Mouse (Mus musculus): Measurements from ENCODE around the gene Cacna1c. TPM values are rescaled to one million over a fixed set of nuclear protein-coding genes. Genes with fewer than 3 reads are reported as not detected.
A peak's percentile ranks its signal among the peaks of the same experiment; 100 is the strongest.

The Cacna1c gene
- total RNA-seq, 2 experiments from 2014 or later: 0.23 to 0.84 TPM

DNA sequence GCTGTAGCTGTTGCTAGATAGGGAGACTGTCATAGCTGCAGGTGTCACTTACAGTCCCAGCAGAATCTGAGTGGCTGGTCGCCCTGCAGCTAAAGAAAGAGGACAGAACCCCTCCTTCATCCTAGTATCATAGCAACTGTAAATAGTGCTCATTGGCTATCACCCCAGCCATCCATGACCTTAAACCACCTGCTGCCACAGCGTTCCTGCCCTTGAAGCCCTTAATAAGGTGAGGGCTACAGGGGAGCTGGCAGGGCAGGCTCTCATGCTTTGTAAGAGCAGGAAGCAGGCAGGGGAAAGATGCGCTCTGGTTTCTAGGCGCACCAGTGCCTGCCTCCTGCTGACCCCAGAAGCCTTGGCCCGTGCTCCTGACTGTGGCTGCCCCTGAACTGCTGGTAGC is 299.1 kb downstream of the Cacna1c start:
- no peak for ATAC-seq (replicated peaks; ENCODE audit: low FRiP score, poor library complexity, severe bottlenecking)

DNA sequence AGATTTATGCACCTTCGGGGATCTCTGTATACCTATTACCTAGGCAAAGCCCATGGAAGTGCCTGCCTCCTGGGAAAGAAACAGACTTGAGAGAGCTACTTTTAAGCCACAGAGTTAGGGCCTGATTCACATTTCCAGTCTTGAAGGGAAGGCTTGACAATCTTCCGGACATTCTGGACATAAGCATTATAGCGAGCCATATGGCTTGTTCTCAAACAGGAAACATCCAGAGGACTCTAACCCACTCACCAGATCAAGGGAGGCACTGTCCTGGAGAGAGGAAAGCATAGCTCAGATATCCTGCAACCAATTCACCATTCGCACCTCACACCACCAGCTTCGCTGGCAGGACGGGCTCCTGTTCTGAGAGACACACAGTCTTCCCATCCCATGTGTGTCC is 302.2 kb downstream of the Cacna1c start:
- ATAC-seq (replicated peaks; ENCODE audit: low FRiP score, poor library complexity, severe bottlenecking): no peak

DNA sequence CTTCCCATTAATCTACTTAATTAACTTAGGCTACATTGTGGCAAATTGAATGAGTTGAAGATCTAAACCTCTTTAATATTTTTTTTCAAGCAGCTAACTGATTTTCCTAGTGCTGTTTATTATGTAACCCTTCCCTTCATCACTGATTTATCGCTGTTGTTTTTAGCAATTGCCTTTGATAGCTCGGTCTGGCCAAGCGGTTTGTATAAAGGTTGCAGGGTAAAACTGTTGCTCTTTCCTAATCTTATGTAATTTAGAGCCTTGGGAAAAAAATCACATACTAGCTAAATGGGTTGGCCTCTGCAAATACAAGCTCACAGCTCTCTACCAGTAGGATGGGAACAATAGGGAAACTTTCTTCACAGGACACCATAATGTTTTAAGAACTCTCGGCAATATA is 306.8 kb downstream of the Cacna1c start:
- ATAC-seq (replicated peaks; ENCODE audit: low FRiP score, poor library complexity, severe bottlenecking): no peak

DNA sequence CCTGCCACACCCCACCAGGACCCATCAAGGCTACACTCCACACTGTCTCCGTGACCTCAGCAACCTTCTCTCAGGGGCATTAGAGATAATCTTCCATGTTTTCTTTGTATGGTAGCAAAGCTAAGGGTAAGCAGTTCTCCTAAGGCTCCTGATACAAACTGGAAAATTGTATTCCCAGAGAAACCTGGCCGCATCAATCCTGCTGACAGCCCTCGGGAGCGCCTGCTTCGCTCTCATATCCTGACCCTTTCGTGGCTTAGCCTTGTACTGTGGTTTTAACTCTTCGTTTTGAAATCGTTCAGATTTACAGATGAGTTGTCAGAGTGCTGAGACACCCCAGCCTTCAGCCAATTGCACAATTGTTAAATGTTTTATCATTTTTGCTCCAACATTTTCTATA is 309.2 kb downstream of the Cacna1c start:
- ATAC-seq (replicated peaks; ENCODE audit: low FRiP score, poor library complexity, severe bottlenecking): no peak

DNA sequence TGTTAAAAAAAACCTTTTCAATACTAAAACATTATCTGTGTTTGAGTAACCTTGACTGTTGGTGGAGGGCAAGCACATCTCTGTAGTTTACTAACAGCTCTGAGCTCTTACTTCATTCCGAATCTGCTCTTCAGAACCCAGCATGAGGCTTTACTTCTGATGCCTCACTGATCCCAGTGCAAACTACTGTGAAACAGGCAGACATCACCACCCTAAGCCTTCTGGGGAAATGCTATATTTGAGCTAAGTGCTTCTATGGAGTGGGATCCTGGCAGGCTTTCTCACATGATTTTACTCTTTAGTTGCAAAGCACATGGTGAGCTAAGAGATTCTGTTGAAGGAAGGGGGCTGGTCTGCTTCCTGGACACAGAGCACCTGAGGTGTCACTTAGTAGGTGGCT is 311.3 kb downstream of the Cacna1c start:
- ATAC-seq (replicated peaks; ENCODE audit: low FRiP score, poor library complexity, severe bottlenecking): no peak

DNA sequence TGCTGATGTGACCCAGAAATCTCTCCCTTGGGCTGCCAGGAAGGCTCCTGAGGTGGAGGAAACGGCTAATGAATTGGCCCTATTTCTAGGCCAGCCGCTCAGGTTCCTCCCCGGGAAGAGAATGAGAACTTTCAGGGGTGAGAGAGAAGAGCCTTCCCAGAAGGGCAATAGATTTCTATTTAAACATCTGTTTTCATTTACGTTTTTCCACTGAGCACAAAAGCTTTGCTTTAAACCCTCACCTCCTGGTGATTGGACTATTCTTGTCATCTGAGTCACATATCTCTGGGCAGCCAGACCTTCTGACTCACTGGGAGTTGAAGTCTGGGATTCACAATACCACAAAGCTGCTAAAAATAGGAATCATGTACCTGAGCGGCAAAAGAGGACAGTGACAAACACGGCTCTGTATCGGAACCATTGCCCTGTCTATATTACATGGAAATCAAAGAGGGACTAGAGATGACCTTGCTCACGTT is 312.1 kb downstream of the Cacna1c start:
- no peak for ATAC-seq (replicated peaks; ENCODE audit: low FRiP score, poor library complexity, severe bottlenecking)

DNA sequence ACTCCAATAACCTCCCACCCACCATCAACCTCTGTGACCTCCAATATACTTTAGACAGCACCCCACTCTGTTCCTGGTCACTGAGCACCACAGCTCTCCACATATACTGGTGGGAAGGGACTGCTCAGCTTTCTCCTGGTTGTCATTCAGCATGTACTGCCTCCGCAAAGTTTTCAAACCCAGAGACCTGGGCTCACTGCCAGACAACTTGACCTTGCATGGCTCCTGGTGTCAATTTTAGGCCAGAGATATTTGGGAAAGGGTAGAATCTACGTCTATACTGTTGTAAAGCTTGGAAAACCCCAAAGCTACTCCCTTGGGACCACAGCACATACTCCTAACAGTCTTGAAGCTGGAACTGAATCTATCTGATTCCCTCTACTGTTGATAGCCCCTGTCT is 320.0 kb downstream of the Cacna1c start:
- ATAC-seq (replicated peaks; ENCODE audit: low FRiP score, poor library complexity, severe bottlenecking): no peak

DNA sequence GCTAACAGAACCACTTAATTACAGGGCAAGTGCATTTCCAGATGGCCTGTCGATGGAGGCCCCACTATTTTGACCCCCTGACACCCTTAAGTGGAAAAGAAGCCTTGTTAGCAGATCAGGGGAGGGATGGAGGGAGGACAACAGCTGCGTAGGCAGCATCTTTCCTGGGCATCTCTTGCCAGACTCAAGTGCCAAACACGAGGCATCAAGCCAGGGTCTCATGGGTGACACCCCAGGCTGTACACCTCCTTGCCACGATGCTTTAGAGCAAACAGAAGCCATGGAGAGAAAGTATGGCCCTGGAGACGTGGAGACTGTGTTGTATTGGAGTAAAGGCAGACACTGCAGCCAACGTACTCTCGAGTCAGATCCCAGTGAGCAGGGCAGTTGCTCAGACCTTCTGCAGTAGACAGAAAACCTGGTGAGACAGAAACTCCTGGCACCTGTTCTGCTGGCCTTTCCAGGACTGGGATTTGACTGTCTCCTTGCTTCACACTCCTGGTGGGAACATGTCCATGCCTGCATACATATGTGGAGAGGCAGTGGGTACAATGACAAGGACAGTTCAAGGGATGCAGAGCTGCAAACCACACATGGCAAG is 325.9 kb downstream of the Cacna1c start:
- no peak for ATAC-seq (replicated peaks; ENCODE audit: low FRiP score, poor library complexity, severe bottlenecking)

DNA sequence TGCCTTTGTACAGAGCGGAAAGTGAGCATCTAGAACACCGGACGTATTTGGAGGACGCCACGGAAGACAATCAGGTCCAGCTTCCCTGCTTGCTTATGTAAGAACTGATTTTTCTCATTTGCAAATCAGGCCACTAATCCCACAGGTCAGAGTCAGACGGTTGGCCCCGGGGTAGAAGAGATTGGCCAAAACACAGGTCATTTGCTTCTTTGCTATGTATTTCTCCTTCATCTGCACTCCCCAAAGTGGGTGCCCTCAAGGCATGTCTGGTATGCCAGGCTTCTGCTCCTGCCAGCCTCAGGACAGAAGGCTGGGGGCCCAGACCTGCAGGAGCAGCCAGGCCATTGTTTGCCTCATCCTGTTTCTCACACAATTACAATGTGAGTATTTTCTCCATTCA is 328.8 kb downstream of the Cacna1c start:
- ATAC-seq (replicated peaks; ENCODE audit: low FRiP score, poor library complexity, severe bottlenecking): no peak

DNA sequence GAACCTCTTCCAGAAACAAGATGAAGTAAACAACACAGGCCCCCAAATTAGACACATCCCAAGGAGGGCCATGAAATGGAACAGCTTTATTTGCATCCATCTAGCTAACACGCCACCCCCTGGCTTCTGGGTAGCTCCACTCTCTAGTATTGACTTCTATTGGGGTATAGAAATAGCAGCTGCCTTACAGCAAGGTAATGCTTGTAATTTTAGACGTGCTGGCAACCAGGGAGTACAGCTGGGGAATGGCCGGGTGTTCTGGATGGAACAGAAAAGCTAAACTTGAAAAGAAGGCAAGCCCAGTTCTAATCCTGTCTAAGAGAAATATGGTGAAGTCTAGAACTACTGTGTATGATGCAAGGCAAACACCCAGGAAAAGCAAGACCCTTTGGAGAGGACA is 329.3 kb downstream of the Cacna1c start:
- no peak for ATAC-seq (replicated peaks; ENCODE audit: low FRiP score, poor library complexity, severe bottlenecking)

DNA sequence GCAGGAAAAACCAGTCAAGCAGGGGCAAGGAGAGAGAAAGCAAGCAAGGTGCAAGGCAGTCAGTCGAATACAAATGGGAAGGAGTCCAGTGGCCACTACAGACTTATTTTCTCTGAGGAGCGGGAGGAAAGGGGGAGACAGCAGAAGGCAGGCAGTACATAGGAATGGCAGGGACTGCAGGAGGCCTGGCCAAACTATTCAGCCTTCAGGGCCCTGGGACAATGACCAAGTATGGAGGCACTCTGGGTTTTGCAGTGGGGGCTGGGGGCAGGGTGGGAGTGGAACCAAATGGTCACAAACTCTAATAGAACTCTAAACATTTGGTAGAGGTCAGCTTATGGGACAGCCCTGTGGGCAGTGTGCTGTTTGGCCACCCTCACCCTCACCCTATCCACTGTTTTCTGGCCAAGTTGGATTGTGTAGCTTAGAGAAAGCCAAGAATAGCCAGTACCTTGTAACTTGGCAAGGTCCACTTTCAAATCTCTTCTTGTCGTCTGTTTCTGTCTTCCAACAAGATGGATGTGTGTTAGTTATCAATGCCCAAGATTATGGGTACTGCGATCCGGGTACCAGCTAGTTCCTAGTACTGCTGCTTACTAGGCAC is 330.3 kb downstream of the Cacna1c start:
- no peak for ATAC-seq (replicated peaks; ENCODE audit: low FRiP score, poor library complexity, severe bottlenecking)

DNA sequence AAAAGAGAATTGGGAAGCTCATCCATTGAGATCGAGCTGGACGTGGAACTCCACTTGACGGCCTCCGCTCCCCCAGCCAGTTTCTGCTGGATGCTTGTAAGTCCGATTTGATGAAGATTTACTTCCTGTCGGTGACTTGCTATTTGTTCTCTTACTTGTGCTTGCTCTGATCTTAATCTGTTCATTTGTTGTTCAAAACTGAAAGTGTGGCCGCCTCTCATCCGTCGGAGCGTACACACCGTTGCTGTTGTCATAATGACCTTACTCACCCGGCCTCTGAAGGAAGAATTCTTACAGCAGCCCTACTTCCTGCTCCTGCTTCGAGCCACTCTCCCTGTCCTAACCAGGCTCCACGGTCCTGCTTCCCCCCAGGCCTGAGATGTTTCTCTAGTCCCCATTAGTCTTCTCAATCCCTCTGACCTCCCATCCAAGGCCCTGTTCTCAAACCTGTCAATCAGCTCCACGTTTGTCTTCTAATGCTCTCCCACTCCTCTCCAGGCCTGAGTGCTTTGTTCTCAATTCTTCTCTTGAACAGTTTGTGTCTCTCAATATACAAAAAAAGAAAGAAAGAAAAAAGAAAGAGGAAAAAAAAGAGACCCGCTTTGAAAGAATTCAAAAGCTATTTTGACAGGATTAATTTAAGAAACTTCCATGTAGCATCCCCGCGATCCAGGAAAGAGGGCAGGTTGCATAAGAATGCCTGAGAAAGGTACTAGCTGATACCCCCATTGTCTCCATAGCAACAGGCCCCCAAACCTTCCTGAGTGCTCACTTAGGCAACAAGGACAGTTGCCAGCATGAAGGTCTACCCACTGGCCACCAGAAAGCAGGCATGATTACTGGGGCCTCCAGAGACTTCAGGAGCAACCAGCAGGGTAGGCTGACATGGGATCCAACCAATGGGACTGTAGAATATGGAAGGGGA is 331.3 kb downstream of the Cacna1c start:
- no peak for ATAC-seq (replicated peaks; ENCODE audit: low FRiP score, poor library complexity, severe bottlenecking)

DNA sequence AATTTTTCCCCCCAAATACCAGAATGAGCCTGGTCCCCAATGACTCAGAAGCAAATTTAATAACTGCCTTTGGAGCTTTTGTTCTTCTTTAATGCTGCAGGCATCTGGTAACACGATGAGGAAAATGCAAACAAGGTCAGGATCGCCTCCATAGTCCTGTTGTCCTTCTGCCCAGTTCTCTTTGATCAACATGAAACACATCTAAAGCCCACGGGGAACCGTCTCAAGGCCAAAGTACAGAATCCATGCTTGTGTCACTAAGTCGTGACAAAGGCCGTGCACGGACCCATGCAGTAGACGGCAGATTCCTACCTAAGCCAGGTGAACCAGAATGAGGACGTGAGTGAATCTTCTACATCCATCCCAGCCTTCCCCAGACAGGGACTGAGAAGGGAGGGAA is 333.5 kb downstream of the Cacna1c start:
- no peak for ATAC-seq (replicated peaks; ENCODE audit: low FRiP score, poor library complexity, severe bottlenecking)

DNA sequence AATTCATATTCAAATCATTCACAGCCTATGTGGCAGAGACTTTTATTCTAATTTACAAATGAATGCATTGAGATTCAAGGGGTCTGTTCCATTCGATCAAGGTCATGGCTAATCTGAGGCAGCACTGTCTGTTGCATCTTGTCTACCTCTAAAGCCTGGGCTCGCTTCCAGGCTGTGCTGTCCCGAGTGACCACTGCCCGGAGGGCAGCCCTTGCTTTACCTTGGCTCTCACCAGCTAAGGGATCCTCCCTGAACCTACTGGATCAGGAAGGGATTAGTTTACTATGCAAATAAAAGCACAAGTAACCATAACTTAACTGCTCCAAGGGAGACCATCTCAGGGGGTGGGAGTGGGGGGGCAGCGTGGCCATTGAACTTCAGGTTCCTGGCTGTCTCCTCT is 334.1 kb downstream of the Cacna1c start:
- ATAC-seq (replicated peaks; ENCODE audit: low FRiP score, poor library complexity, severe bottlenecking): no peak

DNA sequence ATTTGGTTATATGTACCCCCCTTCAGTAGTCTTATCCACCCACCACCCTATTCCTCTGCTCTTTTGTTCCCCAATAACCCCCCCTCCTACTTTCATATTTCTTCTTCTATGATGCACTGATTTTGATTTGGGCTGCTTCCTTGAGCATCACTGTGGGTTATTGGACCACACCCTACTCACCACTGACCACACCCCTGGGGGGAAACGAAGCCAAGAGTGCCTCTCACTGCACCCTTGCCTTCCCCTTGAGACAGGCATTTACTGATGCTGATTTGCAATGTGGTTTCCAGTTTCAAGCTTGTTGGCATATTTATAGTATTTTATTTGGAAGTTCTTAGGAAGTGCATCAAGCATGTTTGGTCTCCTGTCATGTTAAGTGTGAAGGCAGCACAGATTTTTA is 337.8 kb downstream of the Cacna1c start:
- ATAC-seq (replicated peaks; ENCODE audit: low FRiP score, poor library complexity, severe bottlenecking): no peak

DNA sequence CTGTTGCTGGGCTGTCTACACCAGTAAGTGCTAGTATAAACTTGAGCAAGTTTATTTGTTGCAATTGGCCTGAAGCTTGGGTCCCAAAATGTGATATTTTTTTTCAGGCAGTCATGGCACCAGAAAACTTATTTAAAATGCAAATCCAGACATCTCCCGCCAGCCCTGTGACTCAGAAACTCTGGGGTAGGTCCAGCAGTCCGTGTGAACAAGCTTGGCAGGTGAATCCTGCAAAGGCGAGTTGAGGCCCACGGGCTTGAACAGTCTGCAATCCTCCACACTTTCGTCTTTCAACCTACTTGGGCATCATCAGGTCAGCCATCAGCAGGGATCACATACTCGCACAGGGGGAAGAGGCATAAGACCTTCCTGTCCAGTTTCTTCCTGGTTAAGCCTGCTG is 344.1 kb downstream of the Cacna1c start:
- ATAC-seq (replicated peaks; ENCODE audit: low FRiP score, poor library complexity, severe bottlenecking): no peak

DNA sequence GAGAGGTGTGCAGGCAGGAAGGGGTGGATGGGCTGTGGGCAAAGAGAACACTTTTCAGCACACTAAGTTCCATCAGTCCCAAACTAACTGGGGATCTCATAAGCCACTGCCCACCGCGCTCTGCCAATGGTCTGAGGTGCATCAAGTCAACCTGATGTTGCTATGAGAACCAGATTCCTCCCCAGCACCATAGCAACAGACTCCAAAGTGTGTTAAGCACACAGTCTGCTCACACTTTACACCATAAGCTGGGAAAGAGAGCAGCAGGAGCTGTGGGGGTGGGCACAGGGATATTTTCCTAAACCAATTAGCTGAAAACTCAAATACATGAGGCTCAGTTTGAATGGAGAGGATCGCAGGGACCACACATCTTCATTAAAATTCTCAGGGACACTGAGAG is 345.1 kb downstream of the Cacna1c start:
- ATAC-seq (replicated peaks; ENCODE audit: low FRiP score, poor library complexity, severe bottlenecking): no peak

DNA sequence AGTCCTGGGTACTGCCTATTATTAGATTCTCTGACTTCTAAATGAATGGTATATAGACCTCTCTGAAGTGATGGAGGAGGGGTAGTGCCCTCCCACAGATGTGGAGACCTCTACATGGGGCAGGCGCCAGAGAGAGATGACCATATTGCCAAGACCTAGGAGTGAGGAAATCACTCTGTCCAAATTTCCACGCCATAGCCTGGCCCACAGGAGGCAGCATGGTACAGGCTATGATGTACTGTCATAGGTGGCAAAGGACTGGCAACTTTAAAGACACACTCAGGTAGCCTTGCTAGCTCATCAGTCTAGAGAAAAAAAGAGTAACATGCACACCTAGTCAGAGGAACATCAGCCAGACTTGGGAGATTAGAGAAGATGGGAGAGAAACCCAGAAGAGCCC is 347.6 kb downstream of the Cacna1c start:
- no peak for ATAC-seq (replicated peaks; ENCODE audit: low FRiP score, poor library complexity, severe bottlenecking)

DNA sequence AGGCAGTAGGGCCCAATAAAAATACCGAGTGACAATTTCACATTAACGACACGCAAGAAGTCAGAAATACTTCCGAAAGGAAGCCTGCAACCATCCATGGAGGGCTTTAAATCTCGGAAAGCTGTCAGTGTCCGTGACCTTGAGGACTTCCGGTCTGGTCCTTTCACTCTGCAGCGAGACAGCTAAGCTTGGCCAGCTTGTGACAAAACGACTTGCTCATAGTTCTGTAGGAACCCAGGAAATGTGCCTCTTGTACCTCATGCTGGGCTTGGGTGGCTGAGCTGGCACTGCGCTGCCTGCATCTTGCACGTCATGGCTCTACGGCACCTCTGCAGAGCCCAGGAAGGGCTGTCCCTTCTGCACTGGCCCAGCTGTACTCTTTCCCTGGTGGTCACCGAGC is 348.5 kb downstream of the Cacna1c start:
- no peak for ATAC-seq (replicated peaks; ENCODE audit: low FRiP score, poor library complexity, severe bottlenecking)

DNA sequence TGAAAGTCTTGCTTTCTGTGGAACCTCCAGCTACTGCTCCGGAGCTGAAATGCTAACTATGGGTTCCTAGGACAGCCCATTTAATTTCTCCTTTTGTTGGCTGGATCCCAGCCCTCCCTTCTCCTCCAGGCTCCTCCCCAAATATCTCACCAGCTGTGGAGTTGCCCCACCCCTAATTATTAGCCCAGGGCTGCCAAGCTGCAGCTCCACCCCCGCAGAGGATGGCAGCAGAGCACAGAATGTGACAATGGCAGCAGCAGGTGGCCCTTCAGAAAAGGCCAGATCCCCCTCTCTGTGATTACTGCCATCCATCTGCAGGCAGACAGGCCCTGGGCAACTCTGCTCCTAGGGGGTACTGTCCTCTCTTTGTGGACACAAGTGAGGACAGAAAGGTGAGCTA is 350.4 kb downstream of the Cacna1c start:
- peak; percentile 65; the same call in 1 of the 2 replicates for ATAC-seq (replicated peaks; ENCODE audit: low FRiP score, poor library complexity, severe bottlenecking)

DNA sequence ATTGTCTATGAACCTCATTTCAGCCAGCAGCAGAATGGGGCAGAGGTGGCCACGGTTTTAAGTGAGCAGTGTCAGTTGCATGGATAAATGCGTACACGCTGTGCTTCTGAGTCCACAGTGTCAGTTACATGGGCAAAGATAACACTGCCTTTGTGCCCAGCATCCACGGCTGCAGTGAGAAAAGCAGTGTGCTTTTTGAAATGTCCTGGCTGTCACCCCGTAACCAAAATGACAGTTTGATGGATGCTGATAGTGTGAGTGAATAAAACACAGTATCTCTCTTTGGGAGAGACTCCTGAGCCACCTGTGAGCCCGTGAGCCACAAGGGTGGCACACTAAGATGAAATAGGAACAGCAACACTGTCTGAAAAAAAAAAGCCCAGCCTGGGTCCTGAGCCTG is 351.0 kb downstream of the Cacna1c start:
- no peak for ATAC-seq (replicated peaks; ENCODE audit: low FRiP score, poor library complexity, severe bottlenecking)
